Comparison of ENCODE assay signal across 8 mouse cellular contexts in the genomic region with DNA sequence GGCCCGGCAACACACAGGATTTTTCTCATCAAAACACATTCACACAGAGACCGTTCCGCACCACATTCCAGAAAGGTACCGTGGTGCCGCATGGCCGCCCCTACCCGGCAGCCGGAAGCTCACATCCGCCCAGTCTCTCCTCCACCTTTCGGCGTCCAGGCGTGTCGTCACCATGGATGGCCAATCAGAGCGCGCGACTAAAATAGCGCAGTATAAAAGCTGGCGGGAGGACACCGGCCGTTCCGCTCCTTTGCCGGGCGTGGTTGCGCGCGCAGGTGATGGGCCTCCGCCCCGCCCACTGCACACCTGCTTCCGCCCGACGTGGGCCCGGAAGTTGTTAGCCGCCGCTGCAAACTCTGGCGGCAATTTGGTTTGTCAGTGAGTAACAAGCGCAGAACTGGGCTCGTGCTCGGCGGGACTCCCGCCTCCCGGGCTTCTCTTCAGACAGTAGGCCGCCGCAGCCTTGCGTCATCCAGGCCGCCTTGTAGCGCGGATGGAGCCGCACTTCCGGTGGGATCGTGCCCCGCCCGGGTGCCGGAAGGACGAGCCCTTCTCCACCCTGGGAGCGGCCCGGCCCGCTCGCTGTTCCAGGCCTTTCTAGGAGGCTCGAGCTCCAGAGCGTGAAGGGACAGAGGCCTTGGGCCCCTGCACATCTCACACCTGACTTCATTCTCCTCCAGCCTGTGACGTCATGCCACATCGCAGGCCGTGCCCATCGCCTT. TPM values are rescaled to one million over a fixed set of nuclear protein-coding genes. Genes with fewer than 3 reads are reported as not detected.
A peak's percentile ranks its signal among the peaks of the same experiment; 100 is the strongest.
DNase-seq lines count a peak whose midpoint lies in the region; ATAC-seq and TF ChIP-seq lines count a peak whose summit lies in the region.

No protein-coding gene starts in this region.

- ATAC-seq in forebrain, embryonic 12.5 days (ENCODE audit: low FRiP score): peak; percentile 98
- ATAC-seq in heart, postnatal 0 days (ENCODE audit: insufficient read depth, low read depth): peak; percentile 97
- peak; percentile 97 for ATAC-seq in liver, embryonic 16.5 days (ENCODE audit: low read depth)
- ATAC-seq in neural tube, embryonic 13.5 days (ENCODE audit: low read depth): peak; percentile 99

- WGBS in forebrain, embryonic 12.5 days: 1% methylated on average over 64 of the region's 64 CpGs
- WGBS in heart, postnatal 0 days: under 1% methylated on average over 64 of the region's 64 CpGs
- under 1% methylated on average over 64 of the region's 64 CpGs for WGBS in liver, embryonic 16.5 days (ENCODE audit: insufficient replicate concordance)
- 1% methylated on average over 64 of the region's 64 CpGs for WGBS in neural tube, embryonic 13.5 days

- H3K4me3 ChIP-seq in E14TG2a.4 (replicated peaks; ENCODE audit: low read length): peak overlapping the region; percentile 81
- peak overlapping the region; percentile 55 for H3K4me3 ChIP-seq in forebrain, embryonic 12.5 days (replicated peaks)
- H3K4me3 ChIP-seq in heart, postnatal 0 days (ENCODE audit: low read depth, low read length): peak overlapping the region; percentile 61
- H3K4me3 ChIP-seq in liver, embryonic 16.5 days (ENCODE audit: low read depth, low read length): peak overlapping the region; percentile 68
- peak overlapping the region; percentile 51 for H3K4me3 ChIP-seq in neural tube, embryonic 13.5 days
- H3K4me3 ChIP-seq in testis, adult 2 months (ENCODE audit: control insufficient read depth, low read depth, low read length): peak overlapping the region; percentile 97

- peak; percentile 99 for DNase-seq in c-Kit-positive CD71-positive TER-119-positive erythroid progenitor cells, embryonic 14.5 days (ENCODE audit: low spot score)
- DNase-seq in heart, postnatal 0 days (ENCODE audit: low spot score): peak; percentile 92
- peak; percentile 95 to 98 for DNase-seq in kidney, postnatal 4 days

- H3K27me3 ChIP-seq in E14TG2a.4 (ENCODE audit: insufficient read depth, low read length): no peaks in the 10 kb centered on the region
- no peaks in the 10 kb centered on the region for H3K27me3 ChIP-seq in forebrain, embryonic 12.5 days
- no peaks in the 10 kb centered on the region for H3K27me3 ChIP-seq in heart, postnatal 0 days (ENCODE audit: control insufficient read depth, insufficient read depth, low read length)
- no peaks in the 10 kb centered on the region for H3K27me3 ChIP-seq in liver, embryonic 16.5 days (ENCODE audit: control insufficient read depth, insufficient read depth, low read depth, low read length)
- H3K27me3 ChIP-seq in neural tube, embryonic 13.5 days: no peaks in the 10 kb centered on the region
- H3K27me3 ChIP-seq in testis, adult 2 months (ENCODE audit: control insufficient read depth, insufficient read depth, low read length): no peaks in the 10 kb centered on the region

- TF ChIP-seq EP300 in heart, postnatal 0 days (IDR thresholded peaks at IDR 0.05; ENCODE audit: low read depth): 0 out of 2 replicates have a peak, but pooled peaks have one; percentile 68

- H3K36me3 ChIP-seq in E14TG2a.4 (ENCODE audit: insufficient read depth, low read length): no peaks in the 10 kb centered on the region
- no peaks in the 10 kb centered on the region for H3K36me3 ChIP-seq in forebrain, embryonic 12.5 days (replicated peaks)
- H3K36me3 ChIP-seq in heart, postnatal 0 days (replicated peaks; ENCODE audit: control insufficient read depth, insufficient read depth, low read length): no peaks in the 10 kb centered on the region
- H3K36me3 ChIP-seq in liver, embryonic 16.5 days (ENCODE audit: control insufficient read depth, insufficient read depth): no peaks in the 10 kb centered on the region
- no peaks in the 10 kb centered on the region for H3K36me3 ChIP-seq in neural tube, embryonic 13.5 days
- no peaks in the 10 kb centered on the region for H3K36me3 ChIP-seq in testis, adult 2 months (ENCODE audit: control insufficient read depth, insufficient read depth, low read length)

- peak; percentile 91 for TF ChIP-seq POLR2A in testis, adult 2 months (IDR thresholded peaks at IDR 0.05; ENCODE audit: control insufficient read depth, low read depth, low read length)

- H3K9me3 ChIP-seq in E14TG2a.4 (ENCODE audit: low read length): peaks cover 4% of the 10 kb centered on the region; the same call in 1 of the 2 replicates
- no peaks in the 10 kb centered on the region for H3K9me3 ChIP-seq in forebrain, embryonic 12.5 days
- H3K9me3 ChIP-seq in heart, postnatal 0 days (replicated peaks; ENCODE audit: control insufficient read depth, low read length): no peaks in the 10 kb centered on the region
- no peaks in the 10 kb centered on the region for H3K9me3 ChIP-seq in liver, embryonic 16.5 days (replicated peaks; ENCODE audit: control insufficient read depth, low read length)
- no peaks in the 10 kb centered on the region for H3K9me3 ChIP-seq in neural tube, embryonic 13.5 days

- peak overlapping the region; percentile 95 for H3K27ac ChIP-seq in forebrain, embryonic 12.5 days
- H3K27ac ChIP-seq in heart, postnatal 0 days (ENCODE audit: low read depth): peak overlapping the region; percentile 86
- peak overlapping the region; percentile 95 for H3K27ac ChIP-seq in liver, embryonic 16.5 days (ENCODE audit: low read length)
- H3K27ac ChIP-seq in neural tube, embryonic 13.5 days (replicated peaks): peak overlapping the region; percentile 98
- peak overlapping the region; percentile 96 for H3K27ac ChIP-seq in testis, adult 2 months (ENCODE audit: control insufficient read depth, insufficient read depth, low read depth, low read length)

- no peak for TF ChIP-seq CTCF in E14TG2a.4 (conservative IDR thresholded peaks at IDR 0.05; ENCODE audit: low read length)
- no peak for TF ChIP-seq CTCF in heart, postnatal 0 days (IDR thresholded peaks at IDR 0.05; ENCODE audit: low read depth)
- no peak for TF ChIP-seq CTCF in testis, adult 2 months (IDR thresholded peaks at IDR 0.05; ENCODE audit: control insufficient read depth, insufficient read depth, insufficient replicate concordance, low read depth, low read length)

- H3K4me1 ChIP-seq in E14TG2a.4 (replicated peaks; ENCODE audit: low read depth, low read length): peaks cover 36% of the 10 kb centered on the region
- H3K4me1 ChIP-seq in forebrain, embryonic 12.5 days: peaks cover 11% of the 10 kb centered on the region
- H3K4me1 ChIP-seq in heart, postnatal 0 days (ENCODE audit: control insufficient read depth, insufficient read depth): 0 out of 2 replicates have a peak, but pooled peaks cover 9% of the 10 kb centered on the region
- peaks cover 19% of the 10 kb centered on the region for H3K4me1 ChIP-seq in liver, embryonic 16.5 days (ENCODE audit: control insufficient read depth, low read depth, low read length)
- H3K4me1 ChIP-seq in neural tube, embryonic 13.5 days (replicated peaks): peaks cover 17% of the 10 kb centered on the region
- H3K4me1 ChIP-seq in testis, adult 2 months (ENCODE audit: control insufficient read depth, insufficient read depth, low read length): peaks cover 3% of the 10 kb centered on the region; the same call in 1 of the 2 replicates

- peak overlapping the region; percentile 62 for H3K4me2 ChIP-seq in forebrain, embryonic 12.5 days
- H3K4me2 ChIP-seq in heart, postnatal 0 days (ENCODE audit: low read depth, low read length): peak overlapping the region; percentile 72
- peak overlapping the region; percentile 87 for H3K4me2 ChIP-seq in liver, embryonic 16.5 days (ENCODE audit: low read depth, low read length)
- H3K4me2 ChIP-seq in neural tube, embryonic 13.5 days: peak overlapping the region; percentile 75

- peak overlapping the region; percentile 66 for H3K9ac ChIP-seq in forebrain, embryonic 12.5 days
- peak overlapping the region; percentile 23 for H3K9ac ChIP-seq in heart, postnatal 0 days (replicated peaks; ENCODE audit: low read depth, low read length)
- H3K9ac ChIP-seq in liver, embryonic 16.5 days (ENCODE audit: low read depth, low read length): peak overlapping the region; percentile 71
- H3K9ac ChIP-seq in neural tube, embryonic 13.5 days: peak overlapping the region; percentile 76

RNA-seq across cellular contexts. Expression of a gene that starts 45.3 kb away (rescaled TPM):
- polyA plus RNA-seq in forebrain, embryonic 12.5 days (2016; fragmentation: Nextera tagmentation; extraction: Ambion mirVana): 115 and 122 TPM in 2 replicates
- total RNA-seq in heart, postnatal 0 days (2014; rRNA removed; ENCODE audit: low replicate concordance): 91.3 and 103 TPM in 2 replicates
- polyA plus RNA-seq in heart, postnatal 0 days (2015; fragmentation: Nextera tagmentation; extraction: Ambion mirVana): 126 and 141 TPM in 2 replicates
- polyA plus RNA-seq in liver, embryonic 16.5 days (2015; fragmentation: Nextera tagmentation; extraction: Ambion mirVana): 43.3 and 44.1 TPM in 2 replicates
- polyA plus RNA-seq in neural tube, embryonic 13.5 days (2015; fragmentation: Nextera tagmentation; extraction: Ambion mirVana): 58.5 and 68.3 TPM in 2 replicates
- polyA plus RNA-seq in testis, adult 2 months (2012; rRNA removed): 4.5 and 7.8 TPM in 2 replicates

Comparison
In these comparisons a context has a peak if more than half of its experiments do, and no peak if none do; other contexts are left out.
1. Peak in every context shown above with its lines: DNase-seq, ATAC-seq, H3K4me3 ChIP-seq and H3K27ac ChIP-seq.
2. H3K9ac ChIP-seq: peak in every context shown above with its lines; median percentile 76 in neural tube, embryonic 13.5 days; 71 in liver, embryonic 16.5 days; 66 in forebrain, embryonic 12.5 days; 23 in heart, postnatal 0 days.